Mouse (Mus musculus) heart, adult 18-20 months (tissue): ENCODE measurements around the gene Rab8b. TPM values are rescaled to one million over a fixed set of nuclear protein-coding genes. Genes with fewer than 3 reads are reported as not detected.
"Not testable (repeated sequence)": the region's sequence is repeated elsewhere in the genome, so short reads cannot be mapped to it uniquely, and the experiment has no call there.

Experiments
- DNase-seq, 2 experiments: peaks; one replicate each; pipeline ENCODE4 v3.0.0; 2021 to 2022; ENCODE audit warnings: mixed read lengths in 1 of 2
- total RNA-seq, 2 experiments: library from RNA; stranded (reverse); gene quantifications; 2 replicates each; pipeline ENCODE4 v1.2.3; 2021

Gene Rab8b
- total RNA-seq, 2 experiments from 2014 or later, result 8.8 to 10.4 TPM

DNA sequence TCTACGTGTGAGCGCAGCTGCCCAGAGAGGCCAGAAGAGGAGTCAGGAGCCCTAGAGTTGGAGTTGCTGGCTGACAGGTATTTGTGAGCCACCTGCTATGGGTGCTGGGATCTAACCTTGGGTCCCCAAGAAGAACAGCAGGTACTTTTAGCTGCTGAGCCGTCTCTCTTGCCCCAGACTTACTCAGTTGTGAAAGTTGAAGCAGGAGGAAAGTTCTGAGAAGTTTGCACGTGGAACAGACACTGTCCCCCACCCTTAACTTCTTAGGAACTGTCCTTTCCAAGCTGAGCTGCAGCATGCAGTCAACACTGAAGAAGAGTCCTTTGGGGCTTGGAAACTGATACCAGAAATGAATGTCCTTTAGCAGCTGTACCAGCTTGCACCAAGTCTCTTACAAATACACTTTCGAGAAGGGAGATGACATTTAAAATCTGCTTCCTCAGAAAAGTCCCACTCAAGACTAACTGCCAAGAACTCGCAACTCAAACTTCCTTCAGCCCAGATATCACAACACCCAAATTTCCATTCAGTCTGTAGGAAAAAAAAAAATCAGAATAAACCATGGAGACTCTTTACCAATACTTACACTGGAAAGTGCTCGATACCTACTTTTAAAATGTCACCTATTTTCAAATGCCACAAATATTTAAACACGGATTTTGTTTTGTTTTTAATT, 2.1 kb downstream of the Rab8b start:
- DNase-seq, result no peak

DNA sequence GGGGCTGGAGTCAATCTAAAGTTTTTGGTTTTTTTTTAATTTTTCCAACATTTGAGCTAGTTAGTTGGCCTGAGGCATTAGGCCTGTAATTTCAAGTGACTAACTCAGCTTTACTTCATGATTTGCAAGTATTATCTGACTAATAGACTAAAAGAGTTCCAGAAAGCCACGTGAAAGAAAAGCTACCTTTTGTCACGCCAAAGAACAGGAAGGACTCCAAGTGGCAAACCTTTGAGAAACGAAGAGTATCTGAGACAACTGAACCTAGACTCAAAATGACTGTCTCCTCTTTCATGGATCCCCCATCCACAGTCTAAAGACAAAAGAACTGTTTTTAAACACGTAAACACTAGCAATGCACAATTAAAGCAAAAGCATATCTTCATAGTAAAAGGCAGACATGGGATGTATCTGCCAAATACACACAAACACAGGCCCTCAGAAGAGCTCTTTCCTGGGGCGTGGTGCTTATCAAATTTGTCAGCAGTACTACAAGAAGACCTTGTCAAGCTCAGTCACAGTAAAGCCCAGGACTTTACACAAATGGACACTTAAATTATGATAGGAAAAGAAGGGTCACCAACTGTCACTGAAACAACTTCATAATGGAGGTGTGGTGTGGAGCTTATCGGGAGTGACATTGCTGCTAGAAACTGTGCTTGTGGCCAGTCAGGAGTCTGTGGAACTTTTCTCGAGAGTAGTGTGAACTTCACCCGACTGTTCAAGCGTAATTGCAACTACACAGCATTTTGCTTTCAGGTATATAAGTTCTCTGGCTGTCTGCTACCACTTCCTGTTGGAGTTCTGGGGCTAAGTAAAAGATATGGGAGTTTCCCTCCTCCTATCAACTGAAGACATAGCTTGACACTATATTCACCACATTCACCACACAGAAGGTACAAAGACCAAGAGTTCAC, 3.4 kb downstream of the Rab8b start:
- no peak for DNase-seq

DNA sequence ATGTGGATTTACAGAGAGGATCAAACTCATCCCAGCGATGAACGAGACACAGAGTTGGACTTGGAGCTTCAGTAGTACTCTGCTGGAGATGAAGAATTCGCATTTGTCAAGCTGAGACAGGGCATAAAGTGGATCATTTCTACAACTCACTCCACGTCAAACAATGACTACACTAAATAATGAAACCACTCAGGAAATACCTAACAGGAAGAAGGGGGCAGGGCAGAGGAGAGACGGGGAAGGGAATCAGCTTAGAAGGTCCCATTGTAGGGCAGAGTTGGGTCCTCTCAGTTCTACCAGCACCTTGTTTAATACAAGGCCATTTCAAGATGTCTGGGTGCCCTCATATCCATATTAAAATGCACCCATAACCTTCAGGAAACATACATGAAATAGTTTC, 4.1 kb downstream of the Rab8b start:
- DNase-seq, result peak in 1 of 2 experiments; percentile 33

DNA sequence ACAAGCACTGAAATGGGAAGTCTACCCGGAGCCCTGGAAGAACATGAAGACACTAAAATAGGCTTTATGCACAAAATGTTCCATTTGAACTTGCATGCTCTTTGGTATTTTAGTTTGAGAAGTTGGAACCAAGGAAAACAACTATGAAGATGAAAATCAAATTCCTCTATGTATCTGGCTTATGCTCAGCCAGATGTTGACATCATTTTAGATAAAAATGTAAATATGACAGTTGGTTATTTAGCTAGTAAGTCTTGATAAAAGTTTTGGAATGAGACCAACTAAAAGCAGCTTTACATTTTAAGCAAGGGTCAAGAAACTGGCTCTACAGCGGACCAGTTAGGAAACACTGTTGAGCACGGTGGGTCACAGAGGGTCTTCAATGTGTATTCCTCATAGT, 4.9 kb downstream of the Rab8b start:
- no peak for DNase-seq

DNA sequence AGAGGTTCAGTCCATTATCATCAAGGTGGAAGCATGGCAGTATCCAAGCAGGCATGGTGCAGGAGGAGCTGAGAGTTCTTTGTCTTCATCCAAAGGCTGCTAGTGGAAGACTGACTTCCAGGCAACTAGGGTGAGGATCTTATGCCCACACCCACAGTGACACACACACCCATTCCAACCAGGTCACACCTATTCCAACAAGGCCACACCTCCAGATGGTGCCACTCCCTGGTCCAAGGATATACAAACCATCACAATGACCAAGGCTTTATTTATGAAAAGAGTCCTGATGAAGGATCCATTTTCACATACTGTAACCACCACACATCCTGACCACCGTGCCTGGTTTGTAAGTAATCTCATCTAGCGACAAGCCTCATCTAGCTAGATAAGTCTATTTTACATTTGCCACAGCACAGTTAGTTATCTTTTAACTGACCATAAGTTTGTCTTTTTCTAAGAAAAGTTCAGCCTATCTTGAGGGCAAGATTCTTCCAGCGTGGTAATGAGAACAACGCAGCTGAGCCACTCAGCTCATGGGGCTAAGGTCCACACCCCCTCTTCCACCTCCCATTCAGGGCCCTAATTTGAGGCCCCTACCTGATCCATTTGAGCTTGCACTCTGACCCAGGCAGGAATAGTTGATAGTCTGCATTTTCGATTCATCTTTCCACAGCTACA, 6.1 kb downstream of the Rab8b start:
- DNase-seq, result not testable (repeated sequence)

DNA sequence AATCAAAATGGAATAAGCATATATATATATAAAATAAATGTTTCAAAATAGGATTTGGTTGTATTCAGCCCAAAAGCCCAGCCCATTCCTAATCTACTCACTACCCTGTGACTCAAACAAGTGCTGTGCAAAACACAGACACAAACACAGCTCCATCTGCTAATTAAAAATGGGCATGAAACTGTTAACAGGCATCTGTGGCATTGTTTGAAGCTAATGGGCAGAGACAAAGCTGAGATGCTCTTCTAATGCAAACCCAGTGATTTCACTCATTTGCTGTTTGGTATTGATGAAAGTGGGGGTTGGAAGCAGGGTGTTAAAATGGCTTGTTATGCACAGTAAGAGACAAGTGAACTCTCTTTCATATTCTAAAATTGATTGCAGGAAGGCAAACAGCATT, 7.2 kb downstream of the Rab8b start:
- no peak for DNase-seq

DNA sequence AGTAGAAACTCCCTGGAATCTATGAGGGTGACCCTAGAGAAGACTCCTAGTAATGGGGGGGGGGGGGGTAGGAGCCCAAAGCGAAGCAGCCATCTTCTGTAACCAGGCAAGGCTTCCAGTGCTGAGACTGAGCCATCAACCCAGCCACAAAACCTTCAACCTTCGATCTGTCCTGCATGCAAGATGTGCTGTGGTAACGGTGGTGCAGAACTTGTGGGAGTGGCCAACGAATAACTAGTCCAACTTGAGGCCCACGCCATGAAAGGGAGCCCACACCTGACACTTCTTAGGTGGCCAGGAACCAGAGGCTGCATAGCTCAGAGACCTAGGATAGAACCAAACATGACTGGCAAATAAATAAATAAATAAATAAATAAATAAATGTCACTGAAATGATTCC, 8.8 kb downstream of the Rab8b start:
- no peak for DNase-seq

DNA sequence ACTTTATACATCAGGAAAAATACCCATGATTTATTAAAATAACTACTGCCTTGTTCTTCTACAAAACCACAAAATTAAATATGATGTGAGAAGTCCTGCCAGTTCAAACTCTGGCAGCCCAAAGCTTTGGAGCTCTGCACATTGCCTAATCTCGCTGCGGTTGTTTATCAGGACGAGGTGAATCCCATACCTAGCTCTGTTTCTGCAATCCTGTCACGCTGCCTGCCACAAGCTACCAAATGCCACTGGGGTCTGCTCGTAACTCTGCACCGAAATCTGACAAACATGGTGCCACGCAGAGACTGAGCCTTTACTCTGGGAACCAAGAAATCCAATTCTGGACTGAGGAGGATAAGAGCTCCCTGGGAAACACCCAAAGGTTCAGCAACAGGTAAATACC, 9.6 kb downstream of the Rab8b start:
- DNase-seq, result no peak

DNA sequence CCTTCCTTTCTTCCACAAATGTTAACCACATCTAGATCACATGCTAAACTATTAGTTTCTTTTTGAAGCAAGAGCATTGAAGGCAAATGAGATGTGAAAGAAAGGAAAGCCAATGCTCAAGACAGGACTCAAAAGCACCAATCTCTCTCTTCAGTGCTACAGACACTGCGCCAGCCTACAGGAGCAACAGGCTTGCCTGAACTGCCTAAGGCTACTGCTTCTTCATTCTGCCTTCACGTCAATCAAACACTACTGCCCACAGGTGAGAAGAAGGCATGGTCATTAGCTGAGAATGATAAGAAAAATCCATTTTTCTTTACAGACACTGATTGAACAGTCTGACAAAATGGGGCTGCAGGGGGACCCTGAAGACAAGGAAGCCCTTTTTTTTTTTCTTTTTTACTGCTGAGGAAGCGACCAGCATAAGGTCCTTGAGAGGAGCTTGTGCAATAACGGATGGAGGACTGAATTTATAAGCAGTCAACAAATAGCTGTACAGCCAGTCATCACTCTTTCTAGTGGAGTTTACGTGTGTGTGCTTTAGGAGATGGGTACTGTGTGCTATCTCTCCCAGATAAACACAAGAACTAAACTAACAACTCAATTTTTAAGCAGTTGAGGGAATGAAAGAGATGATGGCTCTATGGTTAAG, 11.6 kb downstream of the Rab8b start:
- DNase-seq, result no peak

DNA sequence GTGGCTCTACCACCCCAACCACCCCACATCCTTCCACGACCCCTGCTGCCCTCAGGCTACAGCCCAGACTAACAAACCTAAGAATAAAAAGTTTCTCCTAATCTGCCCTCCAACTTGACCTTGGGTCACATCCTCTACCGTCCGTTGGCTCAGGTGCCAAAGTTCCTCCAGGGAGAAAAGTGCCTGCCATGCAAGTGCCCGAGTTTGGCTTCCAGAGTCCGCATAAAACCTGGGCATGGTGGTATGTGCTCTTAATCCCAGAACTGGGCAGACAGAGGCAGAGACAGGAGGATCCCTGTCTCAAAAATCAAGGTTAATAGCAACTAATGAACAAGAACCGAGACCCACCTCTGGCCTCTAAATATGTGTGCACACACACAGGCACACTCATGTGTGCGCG, 12.4 kb downstream of the Rab8b start:
- DNase-seq, result no peak

DNA sequence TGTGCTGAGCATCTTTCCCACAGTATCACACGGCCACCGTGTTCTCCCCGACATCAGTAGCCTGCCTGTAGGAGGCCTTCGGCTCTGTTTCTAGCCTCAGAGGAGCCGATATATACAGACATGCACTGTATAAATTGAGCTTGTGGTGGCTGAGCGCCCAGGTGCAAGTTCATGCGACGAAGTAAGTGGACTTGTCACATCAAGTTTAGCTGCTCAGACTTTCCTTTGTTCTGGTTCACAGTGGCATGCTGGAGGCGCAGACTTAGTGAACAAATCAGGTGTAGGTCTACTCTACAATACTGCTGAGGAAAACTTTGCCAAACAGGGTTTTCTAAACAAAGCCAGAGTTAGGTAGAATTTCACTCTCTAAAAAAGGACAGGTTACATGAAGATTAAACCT, 13.5 kb downstream of the Rab8b start:
- DNase-seq, result no peak

DNA sequence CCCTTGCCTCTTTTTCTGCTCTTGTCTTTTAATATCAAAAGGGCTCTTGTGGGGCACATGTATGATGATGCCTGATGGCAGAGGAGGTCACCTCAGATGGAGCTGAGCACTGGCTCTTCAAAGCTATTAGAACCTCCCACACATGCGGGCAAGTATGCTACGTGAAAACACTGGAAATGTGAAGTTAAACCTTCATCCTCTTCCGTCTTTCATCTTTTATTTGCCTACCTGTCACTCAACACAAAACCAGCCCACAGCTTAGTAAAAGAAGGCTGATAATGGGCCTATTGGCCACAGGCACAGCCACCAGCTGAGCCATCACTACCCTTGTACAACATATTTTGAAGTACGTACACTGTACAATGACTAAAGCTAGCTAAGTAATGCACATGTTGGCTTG, 20.0 kb downstream of the Rab8b start:
- DNase-seq, result no peak

DNA sequence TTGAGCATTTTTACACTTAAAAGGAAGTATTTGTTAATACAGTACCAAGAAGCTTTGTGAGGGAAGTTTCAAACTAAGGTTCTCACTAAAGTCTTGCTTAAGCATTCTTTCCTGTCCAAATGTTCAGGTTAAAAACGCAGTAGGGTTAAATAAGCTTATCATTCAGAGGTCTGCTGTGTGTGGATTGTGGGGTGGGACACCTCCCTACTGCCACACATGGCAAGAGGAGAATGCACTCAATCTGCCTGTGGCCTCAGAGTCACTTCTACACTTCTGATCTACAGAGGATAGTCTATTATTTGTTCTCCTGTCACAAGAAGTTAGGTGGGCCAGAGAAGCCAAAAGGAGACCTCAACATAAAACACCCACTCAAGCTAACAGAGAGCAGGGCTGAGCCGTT, 20.4 kb downstream of the Rab8b start:
- DNase-seq, result no peak

DNA sequence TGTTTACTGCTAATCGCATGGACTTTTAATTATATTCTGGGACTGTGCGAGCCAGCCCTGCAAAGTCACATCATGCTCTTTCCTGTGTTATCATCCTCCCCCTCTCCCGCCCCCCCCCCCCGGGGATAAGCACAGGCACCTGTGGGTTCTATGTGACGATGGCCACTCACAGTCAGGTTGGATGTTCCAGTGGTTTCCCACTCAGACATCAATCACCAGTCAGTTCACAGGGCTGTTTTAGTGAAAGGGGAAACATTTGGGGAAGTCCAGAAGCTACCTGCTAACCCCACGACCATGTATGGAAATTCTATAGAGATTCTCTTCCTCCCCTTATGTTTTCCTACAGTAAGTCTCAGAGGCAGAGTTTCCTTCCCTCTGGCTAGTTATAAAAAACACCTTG, 21.6 kb downstream of the Rab8b start:
- DNase-seq, result no peak

DNA sequence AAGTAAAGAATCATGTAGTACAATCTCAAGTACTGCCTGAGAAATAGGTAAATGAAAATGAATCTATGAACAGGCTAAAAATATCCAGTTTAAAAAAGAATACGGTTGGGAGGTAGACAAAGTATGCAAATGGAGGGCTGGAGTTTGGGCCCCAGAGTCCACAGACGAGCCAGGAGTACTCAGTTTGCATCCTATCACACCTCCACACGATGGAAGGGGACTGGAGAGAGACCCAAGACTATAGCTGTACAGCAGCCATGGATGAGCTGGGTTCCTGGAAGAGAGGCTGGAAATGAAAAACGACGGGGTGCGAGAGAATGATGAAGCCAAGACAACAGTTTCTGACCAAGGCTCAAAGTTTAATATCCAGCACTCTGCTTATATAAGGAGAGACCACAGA, 22.5 kb downstream of the Rab8b start:
- DNase-seq, result no peak

DNA sequence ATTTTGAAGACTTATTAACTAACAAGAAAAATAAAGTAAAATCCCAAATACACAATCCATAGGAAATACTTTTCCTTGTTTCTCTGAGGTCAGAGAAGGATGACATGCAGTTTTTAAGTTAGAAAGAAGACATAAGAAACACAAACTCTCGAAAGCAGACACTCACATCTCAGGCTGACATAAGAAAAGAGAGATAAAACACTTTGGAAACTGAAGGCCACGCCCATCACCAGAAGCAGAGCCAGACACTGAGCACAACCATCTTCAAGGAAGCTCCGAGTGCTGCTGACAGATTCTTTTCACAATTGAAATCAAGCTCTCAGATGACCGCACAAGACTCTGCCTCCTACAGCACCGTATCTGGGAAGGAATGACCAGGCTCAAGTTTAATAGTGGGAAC, 23.5 kb downstream of the Rab8b start:
- DNase-seq, result peak in 1 of 2 experiments; percentile 49

DNA sequence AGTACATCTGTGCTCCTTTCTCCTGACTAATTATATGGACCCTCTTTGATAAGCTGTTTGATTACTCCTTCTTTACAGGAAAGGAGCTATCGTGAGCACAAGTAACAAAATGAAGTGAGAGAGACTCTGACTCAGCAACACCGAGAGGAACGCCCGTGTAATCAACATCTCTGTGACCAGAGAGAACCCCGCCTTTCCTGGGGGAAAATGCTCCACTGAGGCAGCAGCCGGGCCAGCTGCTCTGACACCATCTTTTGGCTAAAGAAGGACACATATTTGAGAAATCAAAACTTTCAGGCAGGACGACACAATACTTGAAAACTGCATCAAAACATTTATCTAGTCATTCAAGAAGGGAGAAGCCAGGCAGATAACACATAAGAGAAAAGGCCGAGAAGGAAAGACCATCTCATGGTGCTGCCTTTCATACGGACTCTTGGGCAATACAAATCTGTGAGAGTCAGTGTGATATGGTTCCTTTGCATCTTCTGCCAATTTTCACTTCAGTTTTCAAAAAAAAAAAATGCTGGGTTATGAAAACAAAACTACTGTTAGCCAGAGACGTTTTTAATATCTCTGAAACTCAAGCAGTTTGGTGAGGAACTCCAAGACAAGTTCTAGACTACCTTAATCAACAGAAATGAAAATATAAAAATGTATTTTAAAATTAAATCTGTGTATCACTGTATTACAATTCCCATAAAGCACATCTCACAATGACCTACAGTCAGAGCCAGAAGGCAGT, 24.3 kb downstream of the Rab8b start:
- DNase-seq, result peak; percentile 60 to 67

DNA sequence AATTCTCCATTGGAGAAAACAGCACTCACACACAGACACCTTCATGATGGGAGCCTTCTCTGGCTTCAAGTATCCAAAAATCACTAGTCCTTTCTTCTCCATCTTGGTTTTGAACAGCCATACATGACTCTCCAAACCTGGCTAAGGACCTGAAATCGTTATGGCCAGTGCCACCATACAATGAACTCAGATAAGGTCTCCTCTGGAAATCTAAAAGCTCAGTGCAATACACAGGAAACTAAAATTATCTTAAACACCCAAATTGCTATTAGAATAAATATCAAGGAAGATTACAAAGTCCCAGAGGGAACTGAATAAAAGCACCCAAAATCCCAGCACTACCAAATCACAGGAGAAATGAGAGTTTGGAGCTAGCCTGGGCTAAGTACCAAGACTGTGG, 25.1 kb downstream of the Rab8b start:
- no peak for DNase-seq

DNA sequence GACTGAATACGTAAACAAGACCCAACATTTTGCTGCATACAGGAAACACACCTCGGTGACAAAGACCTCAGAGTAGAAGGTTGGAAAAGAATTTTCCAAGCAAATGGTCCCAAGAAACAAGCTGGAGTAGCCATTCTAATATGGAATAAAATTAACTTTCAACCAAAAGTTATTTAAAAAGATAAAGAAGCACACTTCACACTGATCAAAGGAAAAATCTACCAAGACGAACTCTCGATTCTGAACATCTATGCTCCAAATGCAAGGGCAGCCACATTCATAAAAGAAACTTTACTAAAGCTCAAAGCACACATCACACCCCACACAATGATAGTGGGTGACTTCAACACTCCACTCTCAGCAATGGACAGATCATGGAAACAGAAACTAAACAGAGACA, 27.0 kb downstream of the Rab8b start:
- DNase-seq, result not testable (repeated sequence)

DNA sequence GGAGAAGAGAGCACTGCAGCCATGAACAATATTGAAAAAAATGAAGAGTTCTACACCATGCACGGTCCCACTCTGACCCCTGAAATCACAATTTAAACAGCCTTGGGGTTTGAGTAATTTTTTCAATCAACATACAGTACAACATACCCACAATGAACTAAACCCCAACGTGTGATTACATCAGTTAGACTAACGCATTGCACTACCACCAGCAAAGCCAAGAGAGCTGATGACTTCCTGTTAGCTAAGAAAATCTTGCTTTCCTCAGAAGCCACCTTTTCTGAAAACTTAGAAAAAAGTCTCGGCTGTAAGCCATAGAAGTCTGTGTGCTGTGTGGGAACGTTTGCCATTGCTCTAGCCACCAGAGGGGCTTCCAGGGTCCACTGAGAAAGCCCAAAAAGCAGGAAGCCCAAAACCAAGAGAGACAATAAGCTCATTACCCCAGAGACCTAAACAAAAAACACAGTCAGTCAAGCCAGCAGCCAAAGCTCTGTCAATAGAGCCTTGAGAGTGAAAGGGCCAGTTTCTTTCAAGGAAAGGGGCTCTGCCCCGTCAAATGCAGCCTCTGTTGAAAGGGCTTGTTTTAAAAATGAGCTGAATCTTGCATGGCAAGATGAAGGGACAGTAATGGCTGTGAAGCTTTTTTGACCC, 31.4 kb downstream of the Rab8b start:
- DNase-seq, result no peak

DNA sequence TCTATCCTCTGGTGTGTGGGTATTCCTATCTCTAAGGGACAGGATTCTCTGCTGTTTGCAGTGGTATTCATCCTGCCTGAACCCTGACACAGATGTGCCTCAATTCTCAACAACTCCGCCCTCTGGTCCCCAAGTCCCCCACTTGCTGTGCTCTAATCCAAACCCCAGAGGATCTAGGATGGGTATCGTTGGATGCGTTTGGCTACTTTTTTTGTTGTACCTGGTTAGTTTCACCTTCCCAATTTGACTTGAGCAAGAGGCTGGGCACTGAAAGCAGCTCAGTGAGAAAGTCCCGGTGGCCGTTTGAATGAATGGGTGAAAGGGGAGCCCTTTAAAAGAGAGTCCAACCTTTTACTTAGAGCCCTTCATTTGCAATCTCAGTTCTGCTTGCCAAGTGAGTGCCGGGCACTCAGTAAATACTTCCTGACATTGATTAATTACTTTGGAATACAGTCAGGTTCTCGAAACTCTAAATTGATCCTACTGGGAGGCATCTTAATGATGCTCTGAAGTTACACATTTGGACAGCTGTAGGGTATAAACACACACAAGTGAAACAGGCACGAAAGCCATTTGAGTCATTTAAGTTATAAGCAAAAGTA, 32.1 kb downstream of the Rab8b start:
- no peak for DNase-seq
